Mouse (Mus musculus) CH12.LX (cell line): ENCODE measurements at regions not wholly inside any gene's neighbourhood (a gene's known extent, or its start where the extent isn't known, plus 50 kb on each side); places are given as distances from the start of the nearest gene placed in this dataset.

Experiments used
- DNase-seq: peaks from one replicate; pipeline ENCODE4 v3.0.0-alpha.2; 2013; ENCODE audit errors: extremely low read depth
- H3K27ac ChIP-seq: 2 replicates; pipeline ENCODE4 v1.5.1; 2012; ENCODE audit warnings: low read depth, mild to moderate bottlenecking, control low read depth, moderate library complexity; ENCODE audit not compliant: insufficient read depth
- H3K27me3 ChIP-seq: replicated peaks from 2 replicates; pipeline ENCODE3; 2012; ENCODE audit warnings: inconsistent platforms
- H3K36me3 ChIP-seq, 2 experiments: replicated peaks in 1 of 2; 2 replicates each; pipeline versions ENCODE3 to v1.6.1; 2012; ENCODE audit warnings: inconsistent platforms in 1 of 2, low read length in 1 of 2, mild to moderate bottlenecking in 1 of 2, mixed read lengths in 1 of 2, moderate library complexity in 1 of 2; ENCODE audit not compliant: control insufficient read depth in 1 of 2, insufficient read depth in 1 of 2
- H3K4me1 ChIP-seq, 2 experiments: 2 replicates each; pipeline ENCODE4 v1.6.1; 2012; ENCODE audit warnings: inconsistent platforms in 1 of 2, moderate library complexity in 1 of 2; ENCODE audit not compliant: insufficient read depth in 2 of 2, control insufficient read depth in 1 of 2
- H3K4me2 ChIP-seq: 2 replicates; pipeline ENCODE4 v1.6.1; 2012; ENCODE audit warnings: low read depth, mild to moderate bottlenecking, control low read depth; ENCODE audit not compliant: poor library complexity, insufficient read depth, severe bottlenecking
- H3K4me3 ChIP-seq, 3 experiments: fragments of 150-350 bp in 1 of 3; sonication (generic) in 1 of 3; replicated peaks in 1 of 3; 2 replicates each; pipeline versions ENCODE3 to v1.5.1; 2011 to 2012; ENCODE audit warnings: low read depth in 2 of 3, low read length in 2 of 3, mild to moderate bottlenecking in 2 of 3, moderate library complexity in 2 of 3, control low read depth in 1 of 3, improper control_type of control experiment in 1 of 3, inconsistent platforms in 1 of 3, mixed read lengths in 1 of 3; ENCODE audit not compliant: poor library complexity in 1 of 3
- H3K79me2 ChIP-seq: replicated peaks from 2 replicates; pipeline ENCODE4 v1.6.1; 2012; ENCODE audit warnings: mild to moderate bottlenecking, moderate library complexity; ENCODE audit not compliant: control insufficient read depth, poor library complexity, insufficient read depth, severe bottlenecking; ENCODE audit errors: extremely low read depth
- H3K9ac ChIP-seq: 2 replicates; pipeline ENCODE4 v1.6.1; 2012; ENCODE audit warnings: low read depth, mild to moderate bottlenecking, control low read depth, moderate library complexity; ENCODE audit not compliant: insufficient read depth
- H3K9me3 ChIP-seq: replicated peaks from 2 replicates; pipeline ENCODE3; 2012; ENCODE audit warnings: low read length, inconsistent platforms, mixed read lengths
- BHLHE40 ChIP-seq: IDR thresholded peaks from 2 replicates; pipeline ENCODE4 v1.6.1; 2011; ENCODE audit warnings: mild to moderate bottlenecking, low read depth, low read length, improper control_type of control experiment
- CHD2 ChIP-seq: IDR thresholded peaks from 2 replicates; pipeline ENCODE4 v1.6.1; 2011; ENCODE audit warnings: low read length, improper control_type of control experiment
- E2F4 ChIP-seq: IDR thresholded peaks from 2 replicates; pipeline ENCODE4 v1.6.1; 2011; ENCODE audit warnings: low read depth, low read length, improper control_type of control experiment; ENCODE audit not compliant: insufficient replicate concordance
- ELF1 ChIP-seq: IDR thresholded peaks from 2 replicates; pipeline ENCODE4 v1.6.1; 2014; ENCODE audit warnings: low read depth, mild to moderate bottlenecking, inconsistent platforms, low read length, improper control_type of control experiment
- GABPA ChIP-seq: IDR thresholded peaks from 2 replicates; pipeline ENCODE4 v1.6.1; 2012; ENCODE audit warnings: low read depth, low read length, improper control_type of control experiment, inconsistent platforms; ENCODE audit not compliant: insufficient replicate concordance
- HCFC1 ChIP-seq: IDR thresholded peaks from 2 replicates; pipeline ENCODE4 v1.6.1; 2012; ENCODE audit warnings: low read depth, mild to moderate bottlenecking, inconsistent platforms, low read length, improper control_type of control experiment
- JUND ChIP-seq: conservative IDR thresholded peaks from 2 replicates; pipeline ENCODE4 v1.6.1; 2011; ENCODE audit warnings: low read depth, low read length, improper control_type of control experiment
- KAT2A ChIP-seq: IDR thresholded peaks from 2 replicates; pipeline ENCODE4 v1.6.1; 2012; ENCODE audit warnings: low read length, improper control_type of control experiment, inconsistent platforms; ENCODE audit not compliant: insufficient replicate concordance
- MAFK ChIP-seq: IDR thresholded peaks from 2 replicates; pipeline ENCODE4 v1.6.1; 2011; ENCODE audit warnings: low read length, improper control_type of control experiment; ENCODE audit not compliant: insufficient replicate concordance
- PAX5 ChIP-seq: IDR thresholded peaks from 2 replicates; pipeline ENCODE4 v1.6.1; 2012; ENCODE audit warnings: low read length, inconsistent platforms, mixed read lengths
- SMC3 ChIP-seq: IDR thresholded peaks from 2 replicates; pipeline ENCODE4 v1.6.1; 2011; ENCODE audit warnings: low read depth, low read length, improper control_type of control experiment
- TBP ChIP-seq: conservative IDR thresholded peaks from 2 replicates; pipeline ENCODE4 v1.6.1; 2011; ENCODE audit warnings: low read depth, low read length, improper control_type of control experiment
- UBTF ChIP-seq: IDR thresholded peaks from 2 replicates; pipeline ENCODE4 v1.6.1; 2012; ENCODE audit warnings: low read depth, mild to moderate bottlenecking, inconsistent platforms, low read length, improper control_type of control experiment, moderate library complexity
- USF1 ChIP-seq: IDR thresholded peaks from 2 replicates; pipeline ENCODE4 v1.6.1; 2014; ENCODE audit warnings: low read depth, mild to moderate bottlenecking, inconsistent platforms, low read length, improper control_type of control experiment
- ZMIZ1 ChIP-seq: IDR thresholded peaks from 2 replicates; pipeline ENCODE4 v1.6.1; 2012; ENCODE audit warnings: low read depth, mild to moderate bottlenecking, inconsistent platforms, low read length, improper control_type of control experiment
- dilution Hi-C: fragments of 300-500 bp; cut with MboI; formaldehyde crosslinking; loops from 2 replicates; pipeline ENCODE4 v1.14.3; 2020; ENCODE audit warnings: low sequenced_read_pairs; ENCODE audit not compliant: extremely low pct_unique_long_range_greater_than_20kb, extremely low pct_ligation_motif_present
- in situ Hi-C: fragments of 300-500 bp; cut with MboI; formaldehyde crosslinking; loops from 3 replicates; pipeline ENCODE4 v1.14.3; 2019; ENCODE audit warnings: low sequenced_read_pairs, low pct_ligation_motif_present, low pct_unique_long_range_greater_than_20kb, mixed read lengths

GRCm38 (mm10) chr17:66241868-66242622, 118.7 kb downstream of the Ddx11 start:
- H3K9me3 ChIP-seq = peaks cover 13% of the 10 kb centered on the region
- no peaks in the 10 kb centered on the region for H3K36me3 ChIP-seq
- dilution Hi-C loops = no loop called here
- no peak for DNase-seq
- H3K4me1 ChIP-seq = 0 out of 4 replicates have a peak, but pooled peaks cover 0 to 4% of the 10 kb centered on the region in 2 experiments
- TF ChIP-seq BHLHE40 (no peak), SMC3 (no peak), USF1 (no peak), ZMIZ1 (no peak), PAX5 (no peak), KAT2A (no peak), E2F4 (no peak), GABPA (no peak), JUND (no peak)
- H3K27ac ChIP-seq = no peak overlapping the region
- no peak overlapping the region for H3K9ac ChIP-seq
- in situ Hi-C loops = no loop called here
- H3K79me2 ChIP-seq = no peaks in the 10 kb centered on the region
- no peak overlapping the region for H3K4me3 ChIP-seq
- H3K4me2 ChIP-seq = no peak overlapping the region
- H3K27me3 ChIP-seq = peaks cover 4% of the 10 kb centered on the region

GRCm38 (mm10) chr17:66244183-66244582, 120.9 kb downstream of the Ddx11 start:
- Histone ChIP-seq H3K9me3 (peaks cover 13% of the 10 kb centered on the region), H3K4me3 (no peak overlapping the region), H3K4me1 (no peaks in the 10 kb centered on the region), H3K4me2 (no peak overlapping the region), H3K79me2 (no peaks in the 10 kb centered on the region), H3K9ac (no peak overlapping the region), H3K27ac (no peak overlapping the region), H3K36me3 (no peaks in the 10 kb centered on the region), H3K27me3 (peaks cover 2% of the 10 kb centered on the region)
- in situ Hi-C loops = no loop called here
- dilution Hi-C loops = no loop called here
- no peak for DNase-seq
- TF ChIP-seq MAFK (no peak), JUND (no peak), PAX5 (no peak), HCFC1 (no peak), CHD2 (no peak), UBTF (no peak), TBP (no peak), BHLHE40 (no peak), ELF1 (no peak)
